In the genomic region with DNA sequence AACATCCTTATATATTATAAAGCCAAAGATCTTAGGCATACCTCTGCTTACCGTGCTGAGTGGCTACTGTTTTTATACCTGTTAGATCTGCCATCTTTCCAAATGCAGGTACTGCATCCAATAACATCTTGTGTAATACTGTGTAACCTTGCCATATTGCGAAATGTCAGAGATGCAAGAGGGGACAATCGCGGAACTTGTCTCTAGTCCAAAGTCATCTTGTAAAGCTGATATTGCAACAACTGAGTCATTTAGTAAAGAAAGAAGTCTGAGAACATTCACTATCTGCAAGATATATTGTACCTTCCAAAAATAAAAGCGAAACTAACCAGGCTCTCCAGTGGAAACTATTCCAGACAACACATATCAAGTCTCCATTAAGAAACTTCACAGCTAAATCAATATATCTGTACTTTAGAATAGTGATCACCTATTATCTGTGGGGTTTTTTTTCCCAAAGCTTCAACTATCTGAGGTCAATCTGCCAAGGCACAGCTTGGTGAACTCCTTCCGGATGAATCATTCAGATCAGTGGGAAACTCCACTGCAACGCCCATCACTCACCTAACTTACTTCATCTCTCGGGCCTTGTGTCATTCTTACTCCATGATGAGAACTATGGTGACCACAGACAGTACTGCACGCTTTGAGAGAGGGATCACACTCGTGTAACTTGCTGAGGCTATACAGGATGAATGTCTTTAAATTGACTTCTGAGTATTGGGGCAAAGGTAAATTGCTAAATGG, we compare ENCODE assay signal across 25 mouse cellular contexts.
DNase-seq lines count a peak whose midpoint lies in the region; ATAC-seq lines count a peak whose summit lies in the region.
"Had no signal": no experiment of that assay in that cellular context is flagged by ENCODE, and none has a peak within 500 bp of the region (broad histone marks: within the 10 kb centered on the region; RNA-seq: fewer than 3 reads in every experiment).

No protein-coding gene starts in this region.

- no peaks in the 10 kb centered on the region for H3K4me1 ChIP-seq in liver, embryonic 15.5 days (replicated peaks)
- H3K4me1 ChIP-seq: forebrain, embryonic 12.5 days; heart, embryonic 15.5 days; kidney, embryonic 15.5 days; limb, embryonic 10.5 days; limb, embryonic 15.5 days had no signal

- H3K9me3 ChIP-seq in liver, embryonic 15.5 days (replicated peaks) = no peaks in the 10 kb centered on the region
- H3K9me3 ChIP-seq: forebrain, embryonic 12.5 days; heart, embryonic 15.5 days; kidney, embryonic 15.5 days; limb, embryonic 10.5 days; limb, embryonic 15.5 days had no signal

- no peaks in the 10 kb centered on the region for H3K36me3 ChIP-seq in liver, embryonic 15.5 days (replicated peaks)
- H3K36me3 ChIP-seq: forebrain, embryonic 12.5 days; heart, embryonic 15.5 days; kidney, embryonic 15.5 days; limb, embryonic 10.5 days; limb, embryonic 15.5 days had no signal

- 64% methylated on average over 10 of the region's 10 CpGs for WGBS in liver, embryonic 15.5 days (ENCODE audit: insufficient replicate concordance)
- WGBS in large intestine, adult 2 months = 48% methylated on average over 10 of the region's 10 CpGs

- H3K27ac ChIP-seq in liver, embryonic 15.5 days (replicated peaks) = no peak overlapping the region
- H3K27ac ChIP-seq: forebrain, embryonic 12.5 days; heart, embryonic 15.5 days; hindbrain, postnatal 0 days; kidney, embryonic 15.5 days; limb, embryonic 10.5 days; limb, embryonic 15.5 days; stomach, postnatal 0 days had no signal

- no peak for DNase-seq in liver
- DNase-seq in fat pad, adult 2 months (ENCODE audit: extremely low read depth, low read depth, low spot score) = peak; percentile 83
- DNase-seq in large intestine, adult 2 months (ENCODE audit: low read depth, low spot score) = peak; percentile 48
- no peak for DNase-seq in urinary bladder, postnatal 36 days (ENCODE audit: low spot score in 2 of 2)
- DNase-seq in kidney, adult 11 months = no peak
- DNase-seq in frontal cortex, postnatal 25 days (ENCODE audit: low spot score in 2 of 2) = no peak
- DNase-seq: cerebellum, adult 2 months; cerebellum, postnatal 14 days; forebrain, postnatal 0 days; gastrocnemius, postnatal 10 days; kidney, adult 18-20 months; kidney, postnatal 25 days; midbrain, embryonic 14.5 days; right cerebral cortex, adult 18-20 months; thymus, adult 18-20 months; thymus, postnatal 25 days had no signal

- no peak overlapping the region for H3K4me3 ChIP-seq in liver, embryonic 15.5 days (replicated peaks)
- H3K4me3 ChIP-seq: erythroblast, embryonic 14.5 days; forebrain, embryonic 12.5 days; heart, embryonic 15.5 days; kidney, embryonic 15.5 days; limb, embryonic 10.5 days; limb, embryonic 15.5 days had no signal

- no peaks in the 10 kb centered on the region for H3K27me3 ChIP-seq in liver, embryonic 15.5 days
- H3K27me3 ChIP-seq: forebrain, embryonic 12.5 days; heart, embryonic 15.5 days; kidney, embryonic 15.5 days; limb, embryonic 15.5 days had no signal

- H3K4me2 ChIP-seq in liver, embryonic 15.5 days = no peak overlapping the region
- H3K4me2 ChIP-seq: forebrain, embryonic 12.5 days; heart, embryonic 15.5 days; kidney, embryonic 15.5 days; limb, embryonic 15.5 days had no signal

- no peak overlapping the region for H3K9ac ChIP-seq in liver, embryonic 15.5 days
- H3K9ac ChIP-seq: forebrain, embryonic 12.5 days; forebrain, postnatal 0 days; heart, embryonic 15.5 days; kidney, embryonic 15.5 days; limb, embryonic 15.5 days had no signal

- ATAC-seq in liver, embryonic 15.5 days (ENCODE audit: insufficient read depth) = peak; percentile 49; the same call in 1 of the 2 replicates
- ATAC-seq: forebrain, postnatal 0 days; hindbrain, postnatal 0 days had no signal

Comparison
In these comparisons a context has a peak if more than half of its experiments do, and no peak if none do; other contexts are left out.
1. DNase-seq: peak in fat pad, adult 2 months (single experiment) and large intestine, adult 2 months (single experiment); none in liver (single experiment), urinary bladder, postnatal 36 days (0 of 2), kidney, adult 11 months (single experiment) and frontal cortex, postnatal 25 days (0 of 2).